Mouse (Mus musculus) liver, adult 2 months (tissue): ENCODE results near the gene Saa4. TPM values are rescaled to one million over a fixed set of nuclear protein-coding genes. Genes with fewer than 3 reads are reported as not detected.

ENCODE experiments used
- DNase-seq: peaks from one replicate; pipeline ENCODE4 v3.0.0-alpha.2; 2011; ENCODE audit warnings: low read depth, low spot score; ENCODE audit errors: extremely low read depth
- H3K27ac ChIP-seq: fragments of 200-500 bp; replicated peaks from 2 replicates; pipeline ENCODE4 v1.5.1; 2012; ENCODE audit warnings: low read depth, mild to moderate bottlenecking, control low read depth, inconsistent platforms, low read length; ENCODE audit not compliant: insufficient read depth
- H3K27me3 ChIP-seq: fragments of 200-500 bp; 2 replicates; pipeline ENCODE4 v1.6.1; 2012; ENCODE audit warnings: mild to moderate bottlenecking, moderate library complexity, low read length, inconsistent platforms; ENCODE audit not compliant: control insufficient read depth, insufficient read depth
- H3K36me3 ChIP-seq: fragments of 200-500 bp; 2 replicates; pipeline ENCODE4 v1.6.1; 2012; ENCODE audit warnings: low read length, inconsistent platforms; ENCODE audit not compliant: control insufficient read depth, insufficient read depth
- H3K4me1 ChIP-seq: fragments of 200-500 bp; 2 replicates; pipeline ENCODE4 v1.6.1; 2011; ENCODE audit warnings: low read length; ENCODE audit not compliant: control insufficient read depth, insufficient read depth
- H3K4me3 ChIP-seq: fragments of 200-500 bp; 2 replicates; pipeline ENCODE4 v1.5.1; 2011; ENCODE audit warnings: low read depth, mild to moderate bottlenecking, control low read depth, low read length, moderate library complexity; ENCODE audit not compliant: insufficient read depth
- H3K79me2 ChIP-seq: fragments of 200-500 bp; 2 replicates; pipeline ENCODE4 v1.6.1; 2012; ENCODE audit warnings: inconsistent platforms, mild to moderate bottlenecking, low read length, moderate library complexity; ENCODE audit not compliant: control insufficient read depth, insufficient read depth
- H3K9ac ChIP-seq: fragments of 200-500 bp; 2 replicates; pipeline ENCODE4 v1.6.1; 2012; ENCODE audit warnings: low read depth, mild to moderate bottlenecking, control low read depth, inconsistent platforms, low read length
- CTCF ChIP-seq: fragments of 200-500 bp; IDR thresholded peaks from 2 replicates; pipeline ENCODE4 v1.5.1; 2011; ENCODE audit warnings: low read depth, low read length, control low read depth
- POLR2A ChIP-seq: fragments of 200-500 bp; IDR thresholded peaks from 2 replicates; pipeline ENCODE4 v1.6.1; 2011; ENCODE audit warnings: low read length, control low read depth; ENCODE audit not compliant: insufficient read depth; ENCODE audit errors: extremely low read depth
- WGBS: fragments of 180-500 bp; shearing (Covaris S2); methylation state at CpG from one replicate; pipeline ENCODE4 v1.1.7; 2018; 5-methylcytosine and 5-hydroxymethylcytosine counted together
- polyA plus RNA-seq: library from polyadenylated mRNA; depleted of rRNA; stranded (reverse); fragments of >200 nt; gene quantifications from 2 replicates; pipeline ENCODE4 v1.2.3, GENCODE M21; 2012
- total RNA-seq: library from RNA; depleted of rRNA; stranded (reverse); fragments of >200 nt; gene quantifications from 2 replicates; pipeline ENCODE4 v1.2.3, GENCODE M21; 2014

Gene Saa4
- total and polyA plus RNA-seq, 2 experiments = 80.9 to 103 TPM

- 79% methylated on average over 9 of the region's 9 CpGs for WGBS
- Histone ChIP-seq H3K9ac (no peak overlapping the region; the same call in 1 of the 2 replicates), H3K4me1 (peaks cover 17% of the 10 kb centered on the region), H3K79me2 (no peaks in the 10 kb centered on the region), H3K27ac (no peak overlapping the region), H3K4me3 (no peak overlapping the region), H3K36me3 (no peaks in the 10 kb centered on the region), H3K27me3 (no peaks in the 10 kb centered on the region)
- no peak for DNase-seq
- no peak for TF ChIP-seq POLR2A
- TF ChIP-seq CTCF = no peak
Observed at GRCm38 (mm10) chr7:46720460-46720859, 11.9 kb downstream of the Saa4 start.

GRCm38 (mm10) chr7:46719526-46719925 is 12.9 kb downstream of the Saa4 start:
- peak overlapping the region; percentile 30; the same call in 1 of the 2 replicates for H3K27ac ChIP-seq
- no peak for TF ChIP-seq CTCF
- TF ChIP-seq POLR2A = no peak
- no peaks in the 10 kb centered on the region for H3K36me3 ChIP-seq
- H3K9ac ChIP-seq = no peak overlapping the region
- no peaks in the 10 kb centered on the region for H3K27me3 ChIP-seq
- 15% methylated on average over 7 of the region's 7 CpGs for WGBS
- H3K4me3 ChIP-seq = no peak overlapping the region
- peaks cover 17% of the 10 kb centered on the region for H3K4me1 ChIP-seq
- peak; percentile 100 for DNase-seq
- no peaks in the 10 kb centered on the region for H3K79me2 ChIP-seq

- Histone ChIP-seq H3K9ac (no peak overlapping the region), H3K4me1 (peaks cover 12% of the 10 kb centered on the region), H3K27me3 (no peaks in the 10 kb centered on the region), H3K79me2 (no peaks in the 10 kb centered on the region), H3K4me3 (no peak overlapping the region), H3K36me3 (no peaks in the 10 kb centered on the region), H3K27ac (no peak overlapping the region)
- no peak for DNase-seq
- no peak for TF ChIP-seq CTCF
- no peak for TF ChIP-seq POLR2A
- WGBS = 52% methylated on average over 7 of the region's 7 CpGs
Observed at GRCm38 (mm10) chr7:46718591-46719270, 13.7 kb downstream of the Saa4 start.

GRCm38 (mm10) chr7:46716897-46717296 is 15.5 kb downstream of the Saa4 start:
- Histone ChIP-seq H3K79me2 (no peaks in the 10 kb centered on the region), H3K27me3 (no peaks in the 10 kb centered on the region), H3K4me3 (no peak overlapping the region), H3K4me1 (peaks cover 12% of the 10 kb centered on the region), H3K27ac (no peak overlapping the region), H3K9ac (no peak overlapping the region), H3K36me3 (no peaks in the 10 kb centered on the region)
- DNase-seq = peak; percentile 72
- TF ChIP-seq POLR2A = no peak
- TF ChIP-seq CTCF = no peak
- 29% methylated on average over 5 of the region's 5 CpGs for WGBS

GRCm38 (mm10) chr7:46715600-46715999 is 16.8 kb downstream of the Saa4 start, which contains the start of gene Saa3:
Saa3 (minus strand) TSS chr7:46715700.
- H3K27ac ChIP-seq = no peak within 1 kb of the TSS
- TF ChIP-seq POLR2A (no peak), CTCF (no peak)
- no peak for DNase-seq
- no peaks in the 10 kb centered on the region for H3K27me3 ChIP-seq
- H3K4me3 ChIP-seq = no peak within 1 kb of the TSS
- H3K36me3 ChIP-seq = no peaks in the 10 kb centered on the region
- no peak within 1 kb of the TSS for H3K9ac ChIP-seq
- no peaks in the 10 kb centered on the region for H3K79me2 ChIP-seq
- peaks cover 12% of the 10 kb centered on the region for H3K4me1 ChIP-seq
- WGBS = 83% methylated on average over 5 of the region's 5 CpGs

- no peaks in the 10 kb centered on the region for H3K36me3 ChIP-seq
- no peak overlapping the region for H3K27ac ChIP-seq
- peak; percentile 45 for DNase-seq
- TF ChIP-seq POLR2A (no peak), CTCF (peak; percentile 78)
- no peak overlapping the region for H3K4me3 ChIP-seq
- H3K79me2 ChIP-seq = no peaks in the 10 kb centered on the region
- no peak overlapping the region for H3K9ac ChIP-seq
- WGBS = 27% methylated on average over 6 of the region's 6 CpGs
- H3K27me3 ChIP-seq = no peaks in the 10 kb centered on the region
- peaks cover 7% of the 10 kb centered on the region for H3K4me1 ChIP-seq
Observed at GRCm38 (mm10) chr7:46714518-46714917, 17.9 kb downstream of the Saa4 start.
